Mouse (Mus musculus): ENCODE results near the gene Mafg. TPM values are rescaled to one million over a fixed set of nuclear protein-coding genes. Genes with fewer than 3 reads are reported as not detected.

Gene Mafg
- polyA plus RNA-seq, 1 experiment from 2014 or later = 35.4 TPM

- Histone ChIP-seq H3K27me3 (ENCODE audit: control insufficient read depth, insufficient read depth, low read length) (no peaks in the 10 kb centered on the region), H3K4me1 (replicated peaks; ENCODE audit: control insufficient read depth, insufficient read depth, low read length) (peaks cover 31% of the 10 kb centered on the region), H3K27ac (peak within 1 kb of the TSS; percentile 66), H3K4me2 (replicated peaks) (peak within 1 kb of the TSS; percentile 95), H3K4me3 (replicated peaks; ENCODE audit: low read length) (peak within 1 kb of the TSS; percentile 76), H3K36me3 (replicated peaks; ENCODE audit: control insufficient read depth, insufficient read depth) (peaks cover 58% of the 10 kb centered on the region), H3K9ac (peak within 1 kb of the TSS; percentile 69), H3K9me3 (ENCODE audit: control insufficient read depth, low read length) (no peaks in the 10 kb centered on the region)
- 19% methylated on average over 5 of the region's 5 CpGs for WGBS
- DNase-seq (ENCODE audit: low spot score) (no peak), ATAC-seq (ENCODE audit: low FRiP score) (peak; percentile 25; the same call in 1 of the 2 replicates)
Observed at GRCm38 (mm10) chr11:120625152-120625775, 8.1 kb downstream of the Mafg start, which contains the start of gene Sirt7. TSS of gene Sirt7 (minus strand) at chr11:120625240.

DNA sequence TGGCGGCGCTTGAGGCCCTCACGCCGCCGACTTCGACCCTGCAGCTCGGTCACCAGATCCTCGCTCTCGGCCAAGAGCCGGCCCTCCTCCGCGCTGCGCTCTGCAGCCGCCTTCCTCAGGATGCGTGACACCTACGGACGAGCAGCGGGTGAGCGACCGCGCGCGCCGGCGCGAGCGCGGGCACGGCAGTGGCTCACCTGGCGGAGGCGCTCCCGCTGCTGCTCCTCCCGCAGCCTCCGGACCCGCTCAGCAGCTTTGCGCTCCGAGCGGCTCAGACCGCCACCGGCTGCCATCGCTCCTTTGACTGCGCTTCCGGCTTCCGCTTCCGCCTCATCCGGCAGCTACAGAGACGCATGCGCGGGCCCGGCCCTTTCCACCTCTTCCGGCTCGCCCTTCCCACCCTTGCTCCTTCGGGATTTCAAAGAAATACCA is 8.7 kb downstream of the Mafg start:
- H3K4me1 ChIP-seq (replicated peaks; ENCODE audit: control insufficient read depth, insufficient read depth, low read length) = peaks cover 26% of the 10 kb centered on the region
- peak; percentile 81 for ATAC-seq (ENCODE audit: low FRiP score)
- H3K36me3 ChIP-seq (replicated peaks; ENCODE audit: control insufficient read depth, insufficient read depth) = peaks cover 63% of the 10 kb centered on the region
- peak overlapping the region; percentile 66 for H3K27ac ChIP-seq
- H3K4me3 ChIP-seq (replicated peaks; ENCODE audit: low read length) = peak overlapping the region; percentile 76
- H3K9ac ChIP-seq = peak overlapping the region; percentile 69
- DNase-seq (ENCODE audit: low spot score) = peak; percentile 83
- WGBS = under 1% methylated on average over 45 of the region's 53 CpGs
- H3K27me3 ChIP-seq (ENCODE audit: control insufficient read depth, insufficient read depth, low read length) = no peaks in the 10 kb centered on the region
- peak overlapping the region; percentile 95 for H3K4me2 ChIP-seq (replicated peaks)
- no peaks in the 10 kb centered on the region for H3K9me3 ChIP-seq (ENCODE audit: control insufficient read depth, low read length)

DNA sequence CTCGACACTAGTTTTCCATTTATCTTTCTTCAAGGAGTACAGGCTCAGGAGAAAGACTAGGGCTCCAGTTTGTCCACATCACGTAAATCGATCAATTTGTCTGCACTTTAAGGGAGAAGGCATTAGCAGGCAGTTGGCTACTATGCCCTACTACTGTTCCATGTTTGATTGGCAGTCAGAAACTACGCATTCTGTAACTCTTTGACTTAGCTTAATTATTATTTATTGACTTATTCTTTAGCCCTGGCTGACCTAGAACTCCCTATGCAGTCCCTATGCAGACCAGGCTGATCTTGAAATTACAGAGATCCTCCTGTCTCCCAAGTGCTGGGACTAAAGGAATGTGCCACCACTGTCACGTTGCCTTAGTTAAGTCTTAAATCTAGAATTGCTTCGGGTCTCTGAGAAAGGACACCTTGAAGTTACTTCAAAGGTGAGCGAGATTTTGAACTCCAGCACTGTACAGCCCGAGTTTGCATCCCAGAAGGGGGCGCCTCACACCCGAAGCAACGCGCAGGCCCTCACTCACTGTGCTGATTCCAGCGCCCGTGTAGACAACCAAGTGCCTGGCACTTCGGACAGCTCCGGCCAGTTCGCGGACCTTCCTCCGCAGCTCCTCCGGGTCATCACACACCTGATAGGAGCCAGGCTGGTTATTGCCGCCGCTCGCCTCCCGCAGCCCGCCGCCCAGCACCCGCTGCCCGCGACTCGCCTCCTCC is 9.3 kb downstream of the Mafg start:
- Histone ChIP-seq H3K27me3 (ENCODE audit: control insufficient read depth, insufficient read depth, low read length) (no peaks in the 10 kb centered on the region), H3K27ac (peak overlapping the region; percentile 66), H3K9ac (peak overlapping the region; percentile 69), H3K36me3 (replicated peaks; ENCODE audit: control insufficient read depth, insufficient read depth) (peaks cover 64% of the 10 kb centered on the region), H3K4me3 (replicated peaks; ENCODE audit: low read length) (peak overlapping the region; percentile 76), H3K9me3 (ENCODE audit: control insufficient read depth, low read length) (no peaks in the 10 kb centered on the region), H3K4me2 (replicated peaks) (peak overlapping the region; percentile 95), H3K4me1 (replicated peaks; ENCODE audit: control insufficient read depth, insufficient read depth, low read length) (peaks cover 20% of the 10 kb centered on the region)
- peak; percentile 45 for DNase-seq (ENCODE audit: low spot score)
- WGBS = 13% methylated on average over 28 of the region's 30 CpGs
- ATAC-seq (ENCODE audit: low FRiP score) = no peak

DNA sequence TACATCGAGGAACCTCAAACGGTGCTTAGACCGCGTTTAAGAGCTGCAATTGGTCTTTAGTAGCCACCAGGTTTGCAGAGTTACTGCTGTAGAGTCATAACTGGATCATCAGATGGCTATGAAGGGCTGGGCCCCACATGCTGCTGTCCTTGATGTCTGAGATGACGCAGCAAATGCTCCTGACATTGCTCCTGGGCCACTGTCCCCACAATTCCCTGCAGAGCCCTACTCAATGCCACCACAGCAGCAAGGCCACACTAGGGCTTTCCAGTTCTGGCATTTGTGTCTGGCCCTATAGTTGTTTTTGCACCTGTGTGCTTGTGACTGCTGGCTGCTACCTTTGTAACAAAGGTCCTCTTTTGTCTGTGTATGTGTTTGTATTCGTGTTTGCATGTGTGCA is 10.6 kb downstream of the Mafg start:
- H3K27ac ChIP-seq = no peak overlapping the region
- DNase-seq (ENCODE audit: low spot score) (no peak), ATAC-seq (ENCODE audit: low FRiP score) (no peak)
- H3K9me3 ChIP-seq (ENCODE audit: control insufficient read depth, low read length) = no peaks in the 10 kb centered on the region
- H3K4me2 ChIP-seq (replicated peaks) = no peak overlapping the region
- H3K4me1 ChIP-seq (replicated peaks; ENCODE audit: control insufficient read depth, insufficient read depth, low read length) = peaks cover 20% of the 10 kb centered on the region
- H3K36me3 ChIP-seq (replicated peaks; ENCODE audit: control insufficient read depth, insufficient read depth) = peaks cover 66% of the 10 kb centered on the region
- 92% methylated on average over 6 of the region's 6 CpGs for WGBS
- H3K4me3 ChIP-seq (replicated peaks; ENCODE audit: low read length) = no peak overlapping the region
- no peak overlapping the region for H3K9ac ChIP-seq
- no peaks in the 10 kb centered on the region for H3K27me3 ChIP-seq (ENCODE audit: control insufficient read depth, insufficient read depth, low read length)

DNA sequence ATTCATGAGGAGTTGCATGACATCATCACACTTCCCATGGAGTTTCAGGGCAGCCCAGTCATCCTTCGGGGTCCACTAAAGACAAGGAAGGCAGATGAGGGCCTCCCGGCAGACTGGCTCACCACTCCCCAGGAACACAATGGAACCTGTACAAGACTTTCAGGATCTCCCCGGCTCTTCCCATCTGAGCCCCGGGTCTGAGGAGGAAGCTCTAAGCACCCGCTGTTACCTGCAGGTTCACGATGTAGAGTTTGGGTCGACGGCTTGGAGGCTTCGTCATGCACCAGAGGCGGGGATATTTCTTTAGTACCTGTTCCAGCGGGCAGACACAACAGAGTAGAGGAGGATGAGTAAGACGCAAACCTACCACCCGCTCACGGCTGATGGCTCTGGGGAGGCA is 13.2 kb downstream of the Mafg start:
- H3K4me2 ChIP-seq (replicated peaks) = no peak overlapping the region
- no peak for DNase-seq (ENCODE audit: low spot score)
- no peaks in the 10 kb centered on the region for H3K9me3 ChIP-seq (ENCODE audit: control insufficient read depth, low read length)
- H3K4me3 ChIP-seq (replicated peaks; ENCODE audit: low read length) = no peak overlapping the region
- H3K36me3 ChIP-seq (replicated peaks; ENCODE audit: control insufficient read depth, insufficient read depth) = peaks cover 60% of the 10 kb centered on the region
- WGBS = 95% methylated on average over 14 of the region's 14 CpGs
- no peaks in the 10 kb centered on the region for H3K27me3 ChIP-seq (ENCODE audit: control insufficient read depth, insufficient read depth, low read length)
- no peak overlapping the region for H3K27ac ChIP-seq
- no peak overlapping the region for H3K9ac ChIP-seq
- ATAC-seq (ENCODE audit: low FRiP score) = no peak
- H3K4me1 ChIP-seq (replicated peaks; ENCODE audit: control insufficient read depth, insufficient read depth, low read length) = peaks cover 33% of the 10 kb centered on the region

GRCm38 (mm10) chr11:120618619-120619535 is 14.5 kb downstream of the Mafg start:
- H3K4me1 ChIP-seq (replicated peaks; ENCODE audit: control insufficient read depth, insufficient read depth, low read length) = peaks cover 25% of the 10 kb centered on the region
- H3K4me2 ChIP-seq (replicated peaks) = no peak overlapping the region
- H3K27me3 ChIP-seq (ENCODE audit: control insufficient read depth, insufficient read depth, low read length) = no peaks in the 10 kb centered on the region
- ATAC-seq (ENCODE audit: low FRiP score) (no peak), DNase-seq (ENCODE audit: low spot score) (no peak)
- no peak overlapping the region for H3K9ac ChIP-seq
- 0 out of 2 replicates have a peak overlapping the region, but pooled peaks have one; percentile 4 for H3K27ac ChIP-seq
- no peaks in the 10 kb centered on the region for H3K9me3 ChIP-seq (ENCODE audit: control insufficient read depth, low read length)
- 93% methylated on average over 25 of the region's 25 CpGs for WGBS
- H3K36me3 ChIP-seq (replicated peaks; ENCODE audit: control insufficient read depth, insufficient read depth) = peaks cover 67% of the 10 kb centered on the region
- no peak overlapping the region for H3K4me3 ChIP-seq (replicated peaks; ENCODE audit: low read length)

DNA sequence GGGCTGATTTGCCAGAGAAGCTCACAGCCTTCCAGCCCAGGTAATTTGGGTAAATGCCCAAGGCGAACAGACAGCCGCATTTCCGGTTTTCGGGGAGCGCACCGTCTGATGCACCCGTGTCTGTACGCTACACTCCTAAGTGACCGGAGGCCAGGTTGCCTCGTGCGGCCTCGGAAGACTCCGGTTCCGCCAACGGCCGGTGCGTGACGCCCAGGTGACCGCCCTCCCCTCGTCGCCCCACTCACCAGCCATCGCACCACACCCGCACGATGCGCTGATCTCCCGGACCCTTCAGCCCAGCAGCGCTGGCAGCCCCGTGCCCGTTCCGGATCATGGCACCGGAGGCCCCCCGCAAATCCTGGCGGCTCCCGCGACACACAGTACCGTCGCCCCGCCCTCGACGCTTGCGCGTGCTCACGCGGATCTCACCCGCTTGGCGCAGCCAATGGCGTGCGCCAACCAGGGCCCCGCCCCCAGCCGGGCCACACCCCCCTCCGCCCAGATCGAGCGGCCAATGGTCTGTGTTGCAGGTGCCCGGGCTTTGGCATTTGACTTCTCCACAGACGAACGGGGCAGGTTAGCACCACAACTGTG is 15.8 kb downstream of the Mafg start, which contains the start of gene Pcyt2:
Gene Pcyt2, minus strand, starts transcription at position 418 of the 594 bp plus-strand sequence.
- H3K9ac ChIP-seq = peak within 1 kb of the TSS; percentile 78
- no peaks in the 10 kb centered on the region for H3K27me3 ChIP-seq (ENCODE audit: control insufficient read depth, insufficient read depth, low read length)
- peaks cover 70% of the 10 kb centered on the region for H3K36me3 ChIP-seq (replicated peaks; ENCODE audit: control insufficient read depth, insufficient read depth)
- peak; percentile 95 for ATAC-seq (ENCODE audit: low FRiP score)
- 1% methylated on average over 56 of the region's 56 CpGs for WGBS
- H3K4me1 ChIP-seq (replicated peaks; ENCODE audit: control insufficient read depth, insufficient read depth, low read length) = peaks cover 18% of the 10 kb centered on the region
- no peaks in the 10 kb centered on the region for H3K9me3 ChIP-seq (ENCODE audit: control insufficient read depth, low read length)
- peak within 1 kb of the TSS; percentile 80 for H3K4me3 ChIP-seq (replicated peaks; ENCODE audit: low read length)
- peak within 1 kb of the TSS; percentile 80 for H3K4me2 ChIP-seq (replicated peaks)
- DNase-seq (ENCODE audit: low spot score) = peak; percentile 92
- peak within 1 kb of the TSS; percentile 84 for H3K27ac ChIP-seq

GRCm38 (mm10) chr11:120616617-120617294 is 16.6 kb downstream of the Mafg start:
- DNase-seq (ENCODE audit: low spot score) (no peak), ATAC-seq (ENCODE audit: low FRiP score) (no peak)
- 53% methylated on average over 4 of the region's 4 CpGs for WGBS
- peak overlapping the region; percentile 78 for H3K9ac ChIP-seq
- peaks cover 72% of the 10 kb centered on the region for H3K36me3 ChIP-seq (replicated peaks; ENCODE audit: control insufficient read depth, insufficient read depth)
- no peaks in the 10 kb centered on the region for H3K9me3 ChIP-seq (ENCODE audit: control insufficient read depth, low read length)
- H3K4me1 ChIP-seq (replicated peaks; ENCODE audit: control insufficient read depth, insufficient read depth, low read length) = peaks cover 18% of the 10 kb centered on the region
- peak overlapping the region; percentile 80 for H3K4me2 ChIP-seq (replicated peaks)
- peak overlapping the region; percentile 80 for H3K4me3 ChIP-seq (replicated peaks; ENCODE audit: low read length)
- H3K27me3 ChIP-seq (ENCODE audit: control insufficient read depth, insufficient read depth, low read length) = no peaks in the 10 kb centered on the region
- H3K27ac ChIP-seq = peak overlapping the region; percentile 84

Measured in hindbrain, embryonic 14.5 days (tissue).